In genomic region chr5:74455510-74456269, GRCm38 (mm10) we compare ENCODE assay signal across 11 mouse cellular contexts.
DNase-seq lines count a peak whose midpoint lies in the region; ATAC-seq and TF ChIP-seq lines count a peak whose summit lies in the region.
"Had no signal": no experiment of that assay in that cellular context is flagged by ENCODE, and none has a peak within 500 bp of the region (broad histone marks: within the 10 kb centered on the region; RNA-seq: fewer than 3 reads in every experiment).

No protein-coding gene starts in this region.

- no peak overlapping the region for H3K9ac ChIP-seq in forebrain, postnatal 0 days
- no peak overlapping the region for H3K9ac ChIP-seq in stomach, embryonic 16.5 days (ENCODE audit: low read length)
- H3K9ac ChIP-seq: liver, embryonic 15.5 days had no signal

- no peak for DNase-seq in forebrain, postnatal 0 days
- no peak for DNase-seq in forebrain, embryonic 10.5 days (ENCODE audit: extremely low spot score, low spot score)
- peak; percentile 8 for DNase-seq in retina, embryonic 14.5 days (ENCODE audit: low spot score)
- DNase-seq in retina, postnatal 1 day = no peak
- DNase-seq in c-Kit-positive CD71-positive TER-119-positive erythroid progenitor cells, embryonic 14.5 days (ENCODE audit: low spot score) = peak; percentile 5
- no peak for DNase-seq in urinary bladder, adult 2 months (ENCODE audit: low spot score)
- no peak for DNase-seq in right cerebral cortex, postnatal 14 days
- DNase-seq: cerebellum, adult 18-20 months had no signal

- ATAC-seq in forebrain, postnatal 0 days = no peak
- ATAC-seq in stomach, embryonic 16.5 days (ENCODE audit: insufficient read depth, low FRiP score) = 0 out of 2 replicates have a peak, but pooled peaks have one; percentile 10
- ATAC-seq: hindbrain, embryonic 16.5 days had no signal

- peak; percentile 23; the same call in 1 of the 2 replicates for TF ChIP-seq CTCF in forebrain, postnatal 0 days (IDR thresholded peaks at IDR 0.05; ENCODE audit: low read depth)

- H3K27ac ChIP-seq in forebrain, postnatal 0 days (ENCODE audit: low read depth, low read length) = no peak overlapping the region
- no peak overlapping the region for H3K27ac ChIP-seq in forebrain, embryonic 10.5 days
- no peak overlapping the region for H3K27ac ChIP-seq in stomach, embryonic 16.5 days (ENCODE audit: low read length)
- H3K27ac ChIP-seq: liver, embryonic 15.5 days had no signal

- H3K4me1 ChIP-seq in forebrain, postnatal 0 days (ENCODE audit: insufficient read depth) = peaks cover 3% of the 10 kb centered on the region; the same call in 1 of the 2 replicates
- no peaks in the 10 kb centered on the region; the same call in 1 of the 2 replicates for H3K4me1 ChIP-seq in forebrain, embryonic 10.5 days
- H3K4me1 ChIP-seq in stomach, embryonic 16.5 days (ENCODE audit: control insufficient read depth, insufficient read depth, low read length) = no peaks in the 10 kb centered on the region
- H3K4me1 ChIP-seq: liver, embryonic 15.5 days had no signal

- H3K27me3 ChIP-seq in forebrain, postnatal 0 days (ENCODE audit: insufficient read depth, low read length) = no peaks in the 10 kb centered on the region
- H3K27me3 ChIP-seq in forebrain, embryonic 10.5 days (ENCODE audit: poor library complexity, severe bottlenecking) = no peaks in the 10 kb centered on the region
- no peaks in the 10 kb centered on the region for H3K27me3 ChIP-seq in stomach, embryonic 16.5 days (ENCODE audit: control insufficient read depth, insufficient read depth, low read length)
- H3K27me3 ChIP-seq: liver, embryonic 15.5 days had no signal

- no peaks in the 10 kb centered on the region for H3K36me3 ChIP-seq in forebrain, postnatal 0 days (ENCODE audit: insufficient read depth)
- H3K36me3 ChIP-seq in forebrain, embryonic 10.5 days (replicated peaks) = no peaks in the 10 kb centered on the region
- H3K36me3 ChIP-seq in stomach, embryonic 16.5 days (ENCODE audit: control insufficient read depth, insufficient read depth, low read length) = peaks cover 3% of the 10 kb centered on the region; the same call in 1 of the 2 replicates
- H3K36me3 ChIP-seq: liver, embryonic 15.5 days had no signal

- 82% methylated on average over 6 of the region's 6 CpGs for WGBS in forebrain, postnatal 0 days
- 93% methylated on average over 6 of the region's 6 CpGs for WGBS in forebrain, embryonic 10.5 days
- 79% methylated on average over 6 of the region's 6 CpGs for WGBS in stomach, embryonic 16.5 days

- no peak overlapping the region for H3K4me3 ChIP-seq in forebrain, postnatal 0 days (ENCODE audit: low read depth, low read length)
- H3K4me3 ChIP-seq in forebrain, embryonic 10.5 days = no peak overlapping the region
- H3K4me3 ChIP-seq in stomach, embryonic 16.5 days (replicated peaks; ENCODE audit: low read length) = no peak overlapping the region
- H3K4me3 ChIP-seq: liver, embryonic 15.5 days had no signal

- no peaks in the 10 kb centered on the region for H3K9me3 ChIP-seq in forebrain, postnatal 0 days (ENCODE audit: low read length)
- H3K9me3 ChIP-seq in forebrain, embryonic 10.5 days = no peaks in the 10 kb centered on the region
- no peaks in the 10 kb centered on the region for H3K9me3 ChIP-seq in stomach, embryonic 16.5 days (replicated peaks; ENCODE audit: control insufficient read depth, low read length)
- H3K9me3 ChIP-seq: liver, embryonic 15.5 days had no signal

- H3K4me2 ChIP-seq in forebrain, postnatal 0 days (ENCODE audit: low read depth) = no peak overlapping the region
- H3K4me2 ChIP-seq in stomach, embryonic 16.5 days (ENCODE audit: low read depth, low read length) = no peak overlapping the region
- H3K4me2 ChIP-seq: liver, embryonic 15.5 days had no signal

Comparison
In these comparisons a context has a peak if more than half of its experiments do, and no peak if none do; other contexts are left out.
1. DNase-seq: peak in retina, embryonic 14.5 days (single experiment) and c-Kit-positive CD71-positive TER-119-positive erythroid progenitor cells, embryonic 14.5 days (single experiment); none in forebrain, postnatal 0 days (single experiment), forebrain, embryonic 10.5 days (single experiment), retina, postnatal 1 day (single experiment), urinary bladder, adult 2 months (single experiment) and right cerebral cortex, postnatal 14 days (single experiment).